25 mouse cellular contexts compared by ENCODE assay signal in the genomic region with DNA sequence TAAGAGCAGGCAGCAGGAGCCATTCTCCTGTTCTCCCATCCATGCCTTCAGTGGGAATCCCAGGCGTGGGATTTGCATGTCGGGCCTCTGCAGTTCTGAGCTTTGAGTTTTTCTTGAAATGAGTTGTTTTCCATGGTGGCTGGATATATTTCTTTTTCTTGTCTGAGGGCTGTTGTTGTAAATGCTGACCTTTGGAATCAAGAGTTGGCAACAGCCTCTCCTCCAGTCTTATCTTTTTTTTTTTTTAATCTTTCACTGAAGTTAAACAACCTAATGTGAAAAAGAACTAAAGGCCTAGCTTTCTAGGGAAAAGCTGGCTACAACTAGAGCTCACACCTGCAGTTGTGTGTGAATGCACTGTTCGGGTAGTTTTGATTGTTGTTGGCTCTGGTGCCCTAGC.
DNase-seq lines count a peak whose midpoint lies in the region; ATAC-seq and TF ChIP-seq lines count a peak whose summit lies in the region.
"Had no signal": no experiment of that assay in that cellular context is flagged by ENCODE, and none has a peak within 500 bp of the region (broad histone marks: within the 10 kb centered on the region; RNA-seq: fewer than 3 reads in every experiment).

No protein-coding gene starts in this region.

- H3K36me3 ChIP-seq in kidney, embryonic 15.5 days = peaks cover 29% of the 10 kb centered on the region
- no peaks in the 10 kb centered on the region for H3K36me3 ChIP-seq in stomach, embryonic 15.5 days
- H3K36me3 ChIP-seq in stomach, postnatal 0 days (ENCODE audit: control insufficient read depth, insufficient read depth, low read length) = no peaks in the 10 kb centered on the region; the same call in 1 of the 2 replicates
- peaks cover 6% of the 10 kb centered on the region; the same call in 1 of the 2 replicates for H3K36me3 ChIP-seq in intestine, postnatal 0 days (ENCODE audit: control insufficient read depth, insufficient read depth)
- H3K36me3 ChIP-seq: forebrain, embryonic 10.5 days; hindbrain, embryonic 12.5 days; hindbrain, embryonic 15.5 days had no signal

- peak overlapping the region; percentile 52 for H3K27ac ChIP-seq in kidney, embryonic 15.5 days
- 0 out of 2 replicates have a peak overlapping the region, but pooled peaks have one; percentile 9 for H3K27ac ChIP-seq in stomach, embryonic 15.5 days
- no peak overlapping the region for H3K27ac ChIP-seq in stomach, postnatal 0 days (replicated peaks)
- peak overlapping the region; percentile 61; the same call in 1 of the 2 replicates for H3K27ac ChIP-seq in intestine, postnatal 0 days (ENCODE audit: low read depth, low read length)
- H3K27ac ChIP-seq: embryonic facial prominence, embryonic 10.5 days; embryonic facial prominence, embryonic 13.5 days; forebrain, embryonic 10.5 days; forebrain, embryonic 13.5 days; hindbrain, embryonic 12.5 days; hindbrain, embryonic 15.5 days had no signal

- TF ChIP-seq EP300 in stomach, postnatal 0 days (optimal IDR thresholded peaks at IDR 0.05) = no peak

- no peaks in the 10 kb centered on the region for H3K27me3 ChIP-seq in kidney, embryonic 15.5 days
- H3K27me3 ChIP-seq in stomach, embryonic 15.5 days (replicated peaks) = no peaks in the 10 kb centered on the region
- H3K27me3 ChIP-seq in stomach, postnatal 0 days (ENCODE audit: control insufficient read depth, insufficient read depth, low read length) = no peaks in the 10 kb centered on the region
- H3K27me3 ChIP-seq in intestine, postnatal 0 days (replicated peaks; ENCODE audit: control insufficient read depth, insufficient read depth, low read length) = no peaks in the 10 kb centered on the region
- H3K27me3 ChIP-seq: embryonic facial prominence, embryonic 13.5 days; forebrain, embryonic 13.5 days; hindbrain, embryonic 12.5 days; hindbrain, embryonic 15.5 days had no signal

- no peak for TF ChIP-seq CTCF in stomach, postnatal 0 days (IDR thresholded peaks at IDR 0.05; ENCODE audit: low read depth)
- no peak for TF ChIP-seq CTCF in intestine, postnatal 0 days (IDR thresholded peaks at IDR 0.05; ENCODE audit: low read depth)

- WGBS in kidney, embryonic 15.5 days = 65% methylated on average over 3 of the region's 3 CpGs
- WGBS in stomach, embryonic 15.5 days = 65% methylated on average over 3 of the region's 3 CpGs
- WGBS in stomach, postnatal 0 days = 64% methylated on average over 3 of the region's 3 CpGs
- WGBS in intestine, postnatal 0 days = 50% methylated on average over 3 of the region's 3 CpGs

- no peak overlapping the region for H3K4me2 ChIP-seq in kidney, embryonic 15.5 days
- H3K4me2 ChIP-seq in stomach, embryonic 15.5 days = no peak overlapping the region
- H3K4me2 ChIP-seq in stomach, postnatal 0 days (replicated peaks; ENCODE audit: low read depth) = no peak overlapping the region
- H3K4me2 ChIP-seq in intestine, postnatal 0 days (replicated peaks; ENCODE audit: low read depth) = no peak overlapping the region
- H3K4me2 ChIP-seq: embryonic facial prominence, embryonic 13.5 days; forebrain, embryonic 13.5 days; heart, embryonic 11.5 days; hindbrain, embryonic 12.5 days; hindbrain, embryonic 15.5 days had no signal

- DNase-seq in kidney, postnatal 14 days = no peak
- no peak for DNase-seq in stomach, postnatal 0 days (ENCODE audit: low spot score)
- no peak for DNase-seq in cerebellum, postnatal 25 days
- DNase-seq: adrenal gland, adult 2 months; adrenal gland, postnatal 14 days; cerebellum, adult 11 months; cerebellum, adult 2 months; cerebellum, adult 9-11 months; cerebellum, postnatal 36 days; embryo, embryonic 11 days; gastrocnemius, postnatal 10 days; heart, adult 11 months had no signal

- no peaks in the 10 kb centered on the region for H3K9me3 ChIP-seq in kidney, embryonic 15.5 days (replicated peaks)
- H3K9me3 ChIP-seq in stomach, embryonic 15.5 days = no peaks in the 10 kb centered on the region
- no peaks in the 10 kb centered on the region for H3K9me3 ChIP-seq in stomach, postnatal 0 days (ENCODE audit: control insufficient read depth, low read length)
- no peaks in the 10 kb centered on the region for H3K9me3 ChIP-seq in intestine, postnatal 0 days (ENCODE audit: control insufficient read depth)
- H3K9me3 ChIP-seq: embryonic facial prominence, embryonic 10.5 days; embryonic facial prominence, embryonic 13.5 days; forebrain, embryonic 10.5 days; forebrain, embryonic 13.5 days; hindbrain, embryonic 12.5 days; hindbrain, embryonic 15.5 days had no signal

- H3K4me1 ChIP-seq in kidney, embryonic 15.5 days = peaks cover 33% of the 10 kb centered on the region
- 0 out of 2 replicates have a peak, but pooled peaks cover 5% of the 10 kb centered on the region for H3K4me1 ChIP-seq in stomach, embryonic 15.5 days
- H3K4me1 ChIP-seq in stomach, postnatal 0 days (replicated peaks; ENCODE audit: control insufficient read depth, insufficient read depth) = no peaks in the 10 kb centered on the region
- H3K4me1 ChIP-seq in intestine, postnatal 0 days (replicated peaks; ENCODE audit: control insufficient read depth, insufficient read depth, low read length) = no peaks in the 10 kb centered on the region
- H3K4me1 ChIP-seq: forebrain, embryonic 13.5 days; hindbrain, embryonic 12.5 days; hindbrain, embryonic 15.5 days had no signal

- no peak overlapping the region for H3K9ac ChIP-seq in kidney, embryonic 15.5 days
- no peak overlapping the region for H3K9ac ChIP-seq in stomach, embryonic 15.5 days
- H3K9ac ChIP-seq in stomach, postnatal 0 days (ENCODE audit: low read length) = no peak overlapping the region
- H3K9ac ChIP-seq in intestine, postnatal 0 days (ENCODE audit: low read depth, low read length) = no peak overlapping the region
- H3K9ac ChIP-seq: embryonic facial prominence, embryonic 13.5 days; forebrain, embryonic 13.5 days; hindbrain, embryonic 12.5 days; hindbrain, embryonic 15.5 days had no signal

- H3K4me3 ChIP-seq in kidney, embryonic 15.5 days (replicated peaks) = no peak overlapping the region
- H3K4me3 ChIP-seq in stomach, embryonic 15.5 days (replicated peaks) = no peak overlapping the region
- no peak overlapping the region for H3K4me3 ChIP-seq in stomach, postnatal 0 days (ENCODE audit: low read depth, low read length)
- H3K4me3 ChIP-seq in intestine, postnatal 0 days (ENCODE audit: low read depth, low read length) = no peak overlapping the region
- H3K4me3 ChIP-seq: embryonic facial prominence, embryonic 10.5 days; embryonic facial prominence, embryonic 13.5 days; erythroblast, embryonic 14.5 days; forebrain, embryonic 10.5 days; forebrain, embryonic 13.5 days; hindbrain, embryonic 12.5 days; hindbrain, embryonic 15.5 days had no signal

- no peak for ATAC-seq in kidney, embryonic 15.5 days (replicated peaks; ENCODE audit: low FRiP score)
- no peak for ATAC-seq in stomach, embryonic 15.5 days (ENCODE audit: insufficient read depth, low FRiP score, low read depth)
- no peak for ATAC-seq in stomach, postnatal 0 days (ENCODE audit: low FRiP score, low TSS enrichment)
- ATAC-seq in intestine, postnatal 0 days = 0 out of 2 replicates have a peak, but pooled peaks have one; percentile 31
- ATAC-seq: CD4-positive, CD25-positive, alpha-beta regulatory T cell, adult 4 months; forebrain, embryonic 13.5 days; forebrain, embryonic 16.5 days had no signal
